Mouse (Mus musculus): ENCODE data around the gene Cdh4.

Gene Cdh4

GRCm38 (mm10) chr2:179931741-179932140 lies 489.5 kb downstream of the Cdh4 start:
- no peak for DNase-seq (ENCODE audit: low read depth, low spot score)

GRCm38 (mm10) chr2:179934165-179934564 lies 491.9 kb downstream of the Cdh4 start:
- DNase-seq (ENCODE audit: low read depth, low spot score), result no peak

- no peak for DNase-seq (ENCODE audit: low read depth, low spot score)
Observed at GRCm38 (mm10) chr2:179937091-179937490, 494.9 kb downstream of the Cdh4 start.

- DNase-seq (ENCODE audit: low read depth, low spot score), result no peak
Observed at GRCm38 (mm10) chr2:179941696-179942095, 499.5 kb downstream of the Cdh4 start.

GRCm38 (mm10) chr2:179945051-179945450 lies 502.8 kb downstream of the Cdh4 start:
- no peak for DNase-seq (ENCODE audit: low read depth, low spot score)

GRCm38 (mm10) chr2:179946496-179946895 lies 504.3 kb downstream of the Cdh4 start:
- no peak for DNase-seq (ENCODE audit: low read depth, low spot score)

GRCm38 (mm10) chr2:179947607-179948006 lies 505.4 kb downstream of the Cdh4 start:
- no peak for DNase-seq (ENCODE audit: low read depth, low spot score)

- peak; percentile 38 for DNase-seq (ENCODE audit: low read depth, low spot score)
Observed at GRCm38 (mm10) chr2:179948820-179949219, 506.6 kb downstream of the Cdh4 start.

Measured in A20 (cell line).